Mouse (Mus musculus) left cerebral cortex, adult 2 months (tissue): Measurements from ENCODE around the gene Tbc1d22a. TPM values are rescaled to one million over a fixed set of nuclear protein-coding genes. Genes with fewer than 3 reads are reported as not detected.

Experiments
- DNase-seq, 2 experiments: peaks; one replicate each; pipeline ENCODE4 v3.0.0; 2021 to 2022; ENCODE audit warnings: low spot score in 2 of 2, mixed read lengths in 1 of 2; ENCODE audit errors: extremely low spot score in 1 of 2
- H3K27ac ChIP-seq: fragments of 200-600 bp; 2 replicates; pipeline ENCODE4 v1.8.1; 2022
- H3K4me3 ChIP-seq: fragments of 200-600 bp; 2 replicates; pipeline ENCODE4 v1.8.1; 2022
- CTCF ChIP-seq: fragments of 200-600 bp; IDR thresholded peaks from 2 replicates; pipeline ENCODE4 v1.8.1; 2022; ENCODE audit warnings: antibody characterized with exemption, mild to moderate bottlenecking, moderate library complexity
- intact Hi-C: fragments of 180-260 bp; cut with DNase I; formaldehyde crosslinking; loops from one replicate; pipeline ENCODE4 v1.15.1; 2025
- total RNA-seq, 2 experiments: library from RNA; stranded (reverse); gene quantifications; 2 replicates each; pipeline ENCODE4 v1.2.3; 2021

The Tbc1d22a gene
- total RNA-seq, 2 experiments from 2014 or later = 32.8 to 34.3 TPM

DNA sequence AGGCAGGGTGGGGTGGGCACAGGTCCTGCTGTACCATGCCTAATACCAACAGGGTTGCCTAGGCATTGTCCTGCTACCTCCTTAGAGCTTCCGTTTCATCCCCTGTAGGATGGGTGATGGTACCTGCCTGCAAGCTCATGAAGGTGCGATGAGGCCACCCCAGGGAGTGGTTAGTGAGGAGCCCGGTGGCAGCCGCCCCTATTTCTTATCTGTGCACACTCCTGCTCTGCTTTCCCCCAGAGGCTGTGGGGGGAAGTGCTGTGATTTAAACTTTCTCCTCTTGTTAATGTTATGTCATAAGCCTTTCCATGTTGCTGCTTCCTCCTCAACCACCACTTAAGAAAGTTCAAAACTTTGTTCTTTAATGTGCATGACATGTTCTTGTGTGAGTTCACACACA lies 38.4 kb downstream of the Tbc1d22a start:
- intact Hi-C loops = loop anchor here (5.0 to 10.0 kb wide), 3 partner anchors 235 to 1295 kb away; no protein-coding TSS in a partner anchor
- Histone ChIP-seq H3K27ac (no peak overlapping the region), H3K4me3 (no peak overlapping the region)
- DNase-seq = no peak
- peak; percentile 45 for TF ChIP-seq CTCF

DNA sequence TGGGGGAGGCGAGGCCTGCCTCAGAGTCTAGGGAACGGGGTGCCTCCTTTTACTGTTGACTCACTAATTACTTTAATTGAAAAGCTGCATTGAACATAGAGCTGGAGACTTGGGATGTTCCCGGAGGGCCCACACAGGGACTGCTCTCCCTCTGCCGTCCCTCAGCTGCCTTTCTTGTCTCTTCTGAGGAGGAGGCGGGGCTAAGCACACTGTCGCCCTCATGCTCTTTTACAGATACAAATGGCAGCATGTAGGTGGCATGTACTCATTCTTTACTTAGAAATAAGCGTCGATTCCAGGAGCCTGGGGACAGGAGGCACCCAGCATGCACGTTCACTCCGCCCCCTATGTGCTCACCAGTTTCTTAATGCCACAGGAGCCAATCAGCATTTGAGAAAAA lies 39.2 kb downstream of the Tbc1d22a start:
- DNase-seq = peak in 1 of 2 experiments; percentile 32
- no peak overlapping the region for H3K27ac ChIP-seq
- intact Hi-C loops = loop anchor here (5.0 to 10.0 kb wide), 3 partner anchors 234 to 1294 kb away; no protein-coding TSS in a partner anchor

DNA sequence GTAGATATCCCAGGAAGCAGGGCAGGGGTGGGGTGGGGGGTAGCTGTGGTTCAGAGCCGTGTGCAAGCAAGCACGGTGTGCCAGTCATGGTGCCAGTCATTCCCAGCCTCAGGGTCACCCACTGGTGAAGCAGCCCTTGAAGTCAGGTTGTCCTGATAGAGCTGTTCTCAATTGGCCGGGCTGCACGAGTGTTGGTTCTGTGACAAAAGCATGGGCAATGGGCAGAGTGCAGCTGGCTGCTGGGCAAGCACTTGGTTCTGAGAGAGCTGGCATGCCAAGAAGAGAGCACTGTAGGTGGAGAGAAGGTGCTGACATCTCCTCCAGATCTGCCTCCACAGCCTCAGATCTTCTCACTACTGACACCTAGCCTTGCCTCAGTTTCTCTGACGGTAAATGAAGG lies 41.9 kb downstream of the Tbc1d22a start:
- no peak for TF ChIP-seq CTCF
- intact Hi-C loops = loop anchor here (10.0 kb wide), 1 partner anchor 329 kb away; no protein-coding TSS in a partner anchor
- Histone ChIP-seq H3K4me3 (no peak overlapping the region), H3K27ac (no peak overlapping the region)
- DNase-seq = no peak

More for the DNA sequence above, 39.2 kb downstream of the Tbc1d22a start:
- no peak overlapping the region for H3K4me3 ChIP-seq
- no peak for TF ChIP-seq CTCF

DNA sequence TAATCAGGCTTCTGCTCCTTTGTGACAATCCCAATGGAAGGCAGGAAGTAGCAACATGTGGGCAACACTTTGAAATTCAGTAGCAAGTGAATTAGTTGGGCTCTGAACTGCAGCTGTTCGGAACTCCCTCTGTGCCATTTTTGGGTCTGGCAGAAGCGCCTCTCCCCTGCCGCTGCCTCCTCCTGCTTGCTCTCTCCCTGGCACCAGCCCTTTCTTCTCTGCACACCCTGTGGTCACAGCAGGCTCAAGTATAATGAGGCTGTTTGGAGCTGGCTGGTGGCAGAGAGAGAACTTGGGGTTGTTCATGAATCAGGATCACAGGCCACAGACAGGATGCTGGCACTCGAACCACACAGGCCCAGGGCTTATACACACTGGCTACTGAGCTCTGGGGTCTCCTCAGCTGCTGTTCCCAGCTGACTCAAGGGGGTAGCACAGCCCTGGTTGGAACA lies 42.5 kb downstream of the Tbc1d22a start:
- no peak for TF ChIP-seq CTCF
- Histone ChIP-seq H3K27ac (no peak overlapping the region), H3K4me3 (no peak overlapping the region)
- intact Hi-C loops = loop anchor here (10.0 kb wide), 1 partner anchor 328 kb away; no protein-coding TSS in a partner anchor
- no peak for DNase-seq

DNA sequence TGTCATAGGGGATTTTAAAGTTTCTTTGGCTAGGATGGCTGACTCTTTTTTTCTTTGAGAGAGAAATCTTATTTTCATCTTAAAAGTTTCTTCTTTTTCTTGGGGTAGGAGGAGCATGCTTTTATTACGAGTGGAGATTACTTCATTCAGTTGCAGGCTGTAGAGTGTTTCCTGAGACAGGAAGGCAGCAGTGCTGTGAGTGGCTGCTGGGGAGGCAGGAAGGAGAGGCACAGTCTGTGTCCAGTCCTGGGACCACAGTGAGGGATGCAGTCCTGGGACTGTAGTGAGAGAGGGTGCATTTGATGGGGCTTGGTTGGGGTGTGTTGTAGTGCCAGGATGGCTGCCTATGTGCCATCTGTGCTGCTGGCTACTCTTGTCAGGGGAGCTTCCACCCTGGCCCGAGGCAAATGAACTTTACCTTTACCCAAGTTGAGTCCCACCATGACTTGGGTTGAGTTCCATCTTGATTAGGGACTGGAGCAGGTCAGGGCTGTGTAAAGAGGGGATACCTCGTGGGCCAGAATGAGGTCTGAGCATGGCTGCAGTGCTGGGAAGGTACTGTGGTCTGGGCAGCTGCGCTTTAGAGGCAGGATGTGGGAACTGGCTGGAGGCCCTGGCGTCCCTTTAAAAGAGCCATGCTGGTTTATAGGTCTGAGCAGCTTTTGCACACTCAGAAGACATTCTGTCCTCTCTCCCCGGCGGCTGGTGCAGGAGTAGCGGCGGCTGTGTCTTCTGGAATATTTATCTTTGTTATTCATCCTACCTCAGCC lies 43.8 kb downstream of the Tbc1d22a start:
- no peak overlapping the region for H3K4me3 ChIP-seq
- intact Hi-C loops = loop anchor here (2.0 to 10.0 kb wide), 2 partner anchors 19 to 327 kb away; no protein-coding TSS in a partner anchor
- no peak for TF ChIP-seq CTCF
- no peak overlapping the region for H3K27ac ChIP-seq
- DNase-seq = no peak

DNA sequence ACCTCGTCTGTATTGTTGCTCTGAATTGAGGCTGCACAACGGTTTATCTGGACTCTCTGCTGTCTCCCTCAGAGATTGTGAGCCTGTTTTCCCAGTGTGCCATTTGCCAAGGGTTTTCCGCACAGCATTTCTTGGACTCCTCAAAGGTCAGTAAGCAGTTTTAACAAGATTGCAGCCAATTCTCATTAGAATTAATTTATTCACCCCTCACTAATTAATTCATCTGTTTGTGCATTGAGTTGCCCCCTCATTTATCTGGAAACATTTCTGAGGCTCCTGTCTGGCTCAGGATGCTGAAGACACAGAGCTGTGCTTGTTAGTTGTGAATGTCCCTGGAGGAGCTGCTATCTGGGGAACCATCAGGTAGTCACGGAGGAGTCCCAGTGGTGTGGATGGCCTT lies 45.0 kb downstream of the Tbc1d22a start:
- H3K27ac ChIP-seq = no peak overlapping the region
- no peak for TF ChIP-seq CTCF
- intact Hi-C loops = loop anchor here (2.0 to 10.0 kb wide), 2 partner anchors 18 to 326 kb away; no protein-coding TSS in a partner anchor
- DNase-seq = no peak
- no peak overlapping the region for H3K4me3 ChIP-seq

DNA sequence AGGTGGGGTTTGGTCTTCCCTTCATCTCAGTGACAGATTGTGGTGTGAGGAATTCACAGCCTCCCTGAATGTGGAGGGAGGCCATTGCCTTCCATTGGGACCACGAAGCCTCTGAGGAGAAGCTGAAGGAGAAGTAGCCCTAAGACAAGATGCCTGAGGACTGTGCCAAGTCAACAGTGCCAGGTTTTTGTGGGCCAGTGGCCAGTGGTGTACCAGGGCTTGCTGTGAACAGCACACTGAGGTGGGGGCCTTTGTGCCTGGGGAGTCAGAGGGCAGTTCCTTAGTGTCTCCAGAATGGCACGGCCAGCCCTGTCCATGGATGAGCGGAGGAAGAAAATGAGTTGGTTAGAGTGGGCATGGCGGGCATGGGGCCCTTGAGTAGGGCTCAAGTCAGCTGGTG lies 45.9 kb downstream of the Tbc1d22a start:
- DNase-seq = no peak
- intact Hi-C loops = no loop called here
- H3K27ac ChIP-seq = no peak overlapping the region
- no peak for TF ChIP-seq CTCF
- no peak overlapping the region for H3K4me3 ChIP-seq

DNA sequence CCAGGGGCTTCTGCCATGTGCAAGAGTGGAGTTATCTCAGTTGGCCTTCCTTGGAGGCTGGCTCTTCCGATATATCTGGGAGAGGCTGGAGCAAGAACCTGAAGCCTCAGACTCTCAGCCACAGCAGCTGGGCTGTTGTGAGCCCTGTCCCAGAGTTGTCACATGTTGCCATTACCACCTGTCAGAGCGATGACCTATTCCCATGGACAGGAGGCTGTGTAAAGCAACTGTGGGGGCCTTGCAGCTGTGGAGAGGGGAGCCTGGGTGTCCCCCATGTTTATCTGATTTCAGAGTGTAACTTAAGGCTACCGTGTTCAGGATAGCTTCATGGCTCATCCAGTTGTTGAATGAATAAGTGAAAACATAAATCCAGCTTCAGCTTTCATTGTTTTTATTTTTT lies 50.1 kb downstream of the Tbc1d22a start:
- H3K27ac ChIP-seq = no peak overlapping the region
- no peak for TF ChIP-seq CTCF
- intact Hi-C loops = no loop called here
- H3K4me3 ChIP-seq = no peak overlapping the region
- no peak for DNase-seq

DNA sequence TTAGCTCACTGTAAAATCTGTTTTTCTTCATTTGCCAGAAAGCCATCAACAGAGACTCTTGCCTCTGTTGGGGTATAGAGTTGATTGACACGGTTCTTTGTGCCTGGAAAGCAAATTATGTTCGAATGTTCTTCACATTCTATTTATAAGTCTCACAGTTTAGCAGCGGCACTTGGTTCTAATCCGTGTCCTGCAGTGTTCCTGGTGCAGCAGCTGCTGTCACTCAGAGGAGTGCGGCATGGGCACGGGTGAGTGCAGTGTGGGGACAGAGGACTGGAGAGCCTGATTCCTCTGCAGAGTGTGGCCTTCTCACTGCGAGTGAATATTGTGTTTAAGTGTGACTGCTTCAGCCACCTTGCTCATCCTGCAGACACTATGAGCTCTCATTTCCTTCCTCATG lies 50.5 kb downstream of the Tbc1d22a start:
- H3K4me3 ChIP-seq = no peak overlapping the region
- DNase-seq = no peak
- intact Hi-C loops = no loop called here
- no peak overlapping the region for H3K27ac ChIP-seq
- no peak for TF ChIP-seq CTCF

DNA sequence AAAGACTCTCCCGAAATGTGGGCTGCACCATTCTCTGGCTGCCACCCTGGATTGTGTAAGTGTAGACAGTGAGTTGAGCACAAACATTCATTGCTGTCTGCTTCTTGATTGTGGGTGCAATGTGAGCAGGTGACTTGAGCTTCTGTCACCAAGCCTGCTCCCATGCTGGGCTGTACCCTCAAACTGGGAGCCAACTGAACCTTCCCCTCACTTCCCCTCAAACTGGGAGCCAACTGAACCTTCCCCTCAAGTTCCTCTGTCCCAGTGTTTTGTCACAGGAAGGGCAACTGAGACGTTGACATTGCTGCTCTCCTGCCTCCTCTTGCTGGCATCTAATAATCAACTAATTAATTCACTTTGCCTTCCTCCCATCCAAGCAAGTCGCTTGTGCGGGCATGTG lies 52.7 kb downstream of the Tbc1d22a start:
- no peak overlapping the region for H3K27ac ChIP-seq
- no peak for DNase-seq
- intact Hi-C loops = no loop called here
- TF ChIP-seq CTCF = no peak
- no peak overlapping the region for H3K4me3 ChIP-seq

DNA sequence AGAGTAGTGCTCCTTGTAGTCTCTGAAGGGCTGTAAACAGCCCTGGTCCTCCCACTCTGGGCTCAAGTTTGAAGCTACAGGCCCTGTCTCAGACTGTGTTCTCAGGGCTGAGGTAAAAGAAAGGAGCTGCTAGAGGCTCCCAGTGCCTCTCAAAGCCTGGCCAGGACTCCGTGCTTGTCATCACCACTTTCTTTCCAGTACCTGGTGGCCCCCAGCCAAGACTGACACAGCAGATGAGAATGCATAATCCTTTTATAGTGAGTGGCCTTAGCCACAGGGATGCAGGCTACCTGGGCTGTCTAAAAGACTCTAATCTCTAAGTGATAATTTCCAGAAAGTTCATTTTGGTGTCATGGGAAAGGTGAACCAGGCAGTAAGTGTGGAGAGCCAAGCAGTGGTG lies 54.3 kb downstream of the Tbc1d22a start:
- intact Hi-C loops = no loop called here
- Histone ChIP-seq H3K4me3 (no peak overlapping the region), H3K27ac (no peak overlapping the region)
- DNase-seq = no peak
- no peak for TF ChIP-seq CTCF

DNA sequence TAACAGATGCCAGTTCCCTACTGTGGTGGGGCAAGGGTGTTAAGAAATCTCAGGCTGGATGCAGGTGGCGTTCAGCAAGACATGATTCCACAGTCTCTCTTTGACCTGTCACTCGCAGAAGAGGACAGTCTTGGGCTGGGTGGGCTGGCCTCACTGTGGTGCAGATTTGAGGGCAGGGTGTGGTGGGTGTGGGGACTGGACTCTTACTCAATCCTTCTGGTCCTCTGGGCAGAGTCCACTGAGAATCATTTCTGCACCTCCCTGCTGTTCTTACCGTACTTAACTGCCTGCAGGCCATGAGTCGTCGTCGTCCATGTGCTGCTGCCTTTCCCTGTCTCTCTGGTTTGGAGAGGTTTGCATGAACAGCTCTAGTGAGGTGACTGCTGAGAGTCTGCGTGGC lies 61.5 kb downstream of the Tbc1d22a start:
- H3K27ac ChIP-seq = no peak overlapping the region
- DNase-seq = no peak
- H3K4me3 ChIP-seq = no peak overlapping the region
- no peak for TF ChIP-seq CTCF
- intact Hi-C loops = loop anchor here (2.0 kb wide), 2 partner anchors 17 to 89 kb away; no protein-coding TSS in a partner anchor
